Mouse (Mus musculus): ENCODE data around the gene Prelp. TPM values are rescaled to one million over a fixed set of nuclear protein-coding genes. Genes with fewer than 3 reads are reported as not detected.

Gene Prelp
- total RNA-seq, 1 experiment, result not detected

GRCm38 (mm10) chr1:133873086-133873813 lies 48.0 kb downstream of the Prelp start:
- no peaks in the 10 kb centered on the region for H3K9me3 ChIP-seq (ENCODE audit: control insufficient read depth, insufficient read depth, low read depth, low read length)
- H3K4me1 ChIP-seq (ENCODE audit: control insufficient read depth in 2 of 2, insufficient read depth in 2 of 2, low read length in 2 of 2, poor library complexity in 1 of 2), result no peaks in the 10 kb centered on the region
- H3K4me3 ChIP-seq (ENCODE audit: insufficient read depth in 1 of 2, low read depth in 1 of 2, low read length in 2 of 2, poor library complexity in 1 of 2, severe bottlenecking in 1 of 2), result no peak overlapping the region
- H3K36me3 ChIP-seq (ENCODE audit: control insufficient read depth, insufficient read depth, low read length, poor library complexity, severe bottlenecking), result no peaks in the 10 kb centered on the region
- DNase-seq (ENCODE audit: low read depth, low spot score), result no peak
- in situ Hi-C loops (cut with MboI; ENCODE audit: low sequenced_read_pairs in 2 of 2, unreplicated experiment in 2 of 2), result no loop called here
- H3K27ac ChIP-seq (ENCODE audit: insufficient read depth, low read depth, low read length, poor library complexity, severe bottlenecking), result no peak overlapping the region
- no peak overlapping the region for H3K9ac ChIP-seq (ENCODE audit: insufficient read depth, low read depth, low read length, poor library complexity, severe bottlenecking)
- no peak for TF ChIP-seq HCFC1 (IDR thresholded peaks at IDR 0.05; ENCODE audit: borderline replicate concordance, insufficient read depth, low read length)
- TF ChIP-seq ZNF384 (IDR thresholded peaks at IDR 0.05; ENCODE audit: low read depth, low read length), result no peak
- TF ChIP-seq CHD2 (IDR thresholded peaks at IDR 0.05; ENCODE audit: low read depth, low read length), result no peak
- no peak for TF ChIP-seq ZC3H11A (IDR thresholded peaks at IDR 0.05; ENCODE audit: borderline replicate concordance, low read depth, low read length)
- TF ChIP-seq MAFK (IDR thresholded peaks at IDR 0.05; ENCODE audit: insufficient read depth, low read depth, low read length), result no peak

- Histone ChIP-seq H3K27ac (ENCODE audit: insufficient read depth, low read depth, low read length, poor library complexity, severe bottlenecking) (no peak overlapping the region), H3K36me3 (ENCODE audit: control insufficient read depth, insufficient read depth, low read length, poor library complexity, severe bottlenecking) (no peaks in the 10 kb centered on the region), H3K9me3 (ENCODE audit: control insufficient read depth, insufficient read depth, low read depth, low read length) (no peaks in the 10 kb centered on the region), H3K4me1 (ENCODE audit: control insufficient read depth in 2 of 2, insufficient read depth in 2 of 2, low read length in 2 of 2, poor library complexity in 1 of 2) (no peaks in the 10 kb centered on the region), H3K9ac (ENCODE audit: insufficient read depth, low read depth, low read length, poor library complexity, severe bottlenecking) (no peak overlapping the region), H3K4me3 (ENCODE audit: insufficient read depth in 1 of 2, low read depth in 1 of 2, low read length in 2 of 2, poor library complexity in 1 of 2, severe bottlenecking in 1 of 2) (no peak overlapping the region)
- in situ Hi-C loops (cut with MboI; ENCODE audit: low sequenced_read_pairs in 2 of 2, unreplicated experiment in 2 of 2), result no loop called here
- DNase-seq (ENCODE audit: low read depth, low spot score), result no peak
- no peak for TF ChIP-seq ZC3H11A (IDR thresholded peaks at IDR 0.05; ENCODE audit: borderline replicate concordance, low read depth, low read length)
- no peak for TF ChIP-seq MAFK (IDR thresholded peaks at IDR 0.05; ENCODE audit: insufficient read depth, low read depth, low read length)
- TF ChIP-seq CHD2 (IDR thresholded peaks at IDR 0.05; ENCODE audit: low read depth, low read length), result no peak
- TF ChIP-seq ZNF384 (IDR thresholded peaks at IDR 0.05; ENCODE audit: low read depth, low read length), result no peak
Measured at GRCm38 (mm10) chr1:133871241-133871640, 50.0 kb downstream of the Prelp start.

- H3K4me3 ChIP-seq (ENCODE audit: insufficient read depth in 1 of 2, low read depth in 1 of 2, low read length in 2 of 2, poor library complexity in 1 of 2, severe bottlenecking in 1 of 2), result no peak overlapping the region
- no peaks in the 10 kb centered on the region for H3K4me1 ChIP-seq (ENCODE audit: control insufficient read depth in 2 of 2, insufficient read depth in 2 of 2, low read length in 2 of 2, poor library complexity in 1 of 2)
- no peak overlapping the region for H3K27ac ChIP-seq (ENCODE audit: insufficient read depth, low read depth, low read length, poor library complexity, severe bottlenecking)
- H3K9ac ChIP-seq (ENCODE audit: insufficient read depth, low read depth, low read length, poor library complexity, severe bottlenecking), result no peak overlapping the region
- TF ChIP-seq ZC3H11A (IDR thresholded peaks at IDR 0.05; ENCODE audit: borderline replicate concordance, low read depth, low read length) (no peak), HCFC1 (IDR thresholded peaks at IDR 0.05; ENCODE audit: borderline replicate concordance, insufficient read depth, low read length) (no peak), MAFK (IDR thresholded peaks at IDR 0.05; ENCODE audit: insufficient read depth, low read depth, low read length) (no peak), CHD2 (IDR thresholded peaks at IDR 0.05; ENCODE audit: low read depth, low read length) (no peak), ZNF384 (IDR thresholded peaks at IDR 0.05; ENCODE audit: low read depth, low read length) (no peak)
- DNase-seq (ENCODE audit: low read depth, low spot score), result no peak
- H3K36me3 ChIP-seq (ENCODE audit: control insufficient read depth, insufficient read depth, low read length, poor library complexity, severe bottlenecking), result no peaks in the 10 kb centered on the region
- in situ Hi-C loops (cut with MboI; ENCODE audit: low sequenced_read_pairs in 2 of 2, unreplicated experiment in 2 of 2), result no loop called here
- no peaks in the 10 kb centered on the region for H3K9me3 ChIP-seq (ENCODE audit: control insufficient read depth, insufficient read depth, low read depth, low read length)
Measured at GRCm38 (mm10) chr1:133869221-133869620, 52.0 kb downstream of the Prelp start.

GRCm38 (mm10) chr1:133863257-133863997 lies 57.8 kb downstream of the Prelp start:
- Histone ChIP-seq H3K4me3 (ENCODE audit: insufficient read depth in 1 of 2, low read depth in 1 of 2, low read length in 2 of 2, poor library complexity in 1 of 2, severe bottlenecking in 1 of 2) (no peak overlapping the region), H3K27ac (ENCODE audit: insufficient read depth, low read depth, low read length, poor library complexity, severe bottlenecking) (no peak overlapping the region), H3K9ac (ENCODE audit: insufficient read depth, low read depth, low read length, poor library complexity, severe bottlenecking) (no peak overlapping the region), H3K4me1 (ENCODE audit: control insufficient read depth in 2 of 2, insufficient read depth in 2 of 2, low read length in 2 of 2, poor library complexity in 1 of 2) (peaks cover 5 to 6% of the 10 kb centered on the region in 2 experiments; a peak in 3 of 4 replicates), H3K36me3 (ENCODE audit: control insufficient read depth, insufficient read depth, low read length, poor library complexity, severe bottlenecking) (no peaks in the 10 kb centered on the region), H3K9me3 (ENCODE audit: control insufficient read depth, insufficient read depth, low read depth, low read length) (no peaks in the 10 kb centered on the region)
- no peak for DNase-seq (ENCODE audit: low read depth, low spot score)
- in situ Hi-C loops (cut with MboI; ENCODE audit: low sequenced_read_pairs in 2 of 2, unreplicated experiment in 2 of 2), result no loop called here
- TF ChIP-seq MAFK (IDR thresholded peaks at IDR 0.05; ENCODE audit: insufficient read depth, low read depth, low read length) (no peak), HCFC1 (IDR thresholded peaks at IDR 0.05; ENCODE audit: borderline replicate concordance, insufficient read depth, low read length) (no peak), CHD2 (IDR thresholded peaks at IDR 0.05; ENCODE audit: low read depth, low read length) (no peak)
